Mouse (Mus musculus) adrenal gland, adult 8-10 months (tissue): ENCODE results near the gene Eddm3b. TPM values are rescaled to one million over a fixed set of nuclear protein-coding genes. Genes with fewer than 3 reads are reported as not detected.
"Not testable (repeated sequence)": the region's sequence is repeated elsewhere in the genome, so short reads cannot be mapped to it uniquely, and the experiment has no call there.

Experiments
- DNase-seq: peaks from one replicate; pipeline ENCODE4 v3.0.0; 2022
- total RNA-seq, 4 experiments: library from RNA; stranded (reverse); gene quantifications; 2 replicates each; pipeline ENCODE4 v1.2.4; 2022

Gene Eddm3b
- total RNA-seq, 4 experiments from 2014 or later: not detected

DNA sequence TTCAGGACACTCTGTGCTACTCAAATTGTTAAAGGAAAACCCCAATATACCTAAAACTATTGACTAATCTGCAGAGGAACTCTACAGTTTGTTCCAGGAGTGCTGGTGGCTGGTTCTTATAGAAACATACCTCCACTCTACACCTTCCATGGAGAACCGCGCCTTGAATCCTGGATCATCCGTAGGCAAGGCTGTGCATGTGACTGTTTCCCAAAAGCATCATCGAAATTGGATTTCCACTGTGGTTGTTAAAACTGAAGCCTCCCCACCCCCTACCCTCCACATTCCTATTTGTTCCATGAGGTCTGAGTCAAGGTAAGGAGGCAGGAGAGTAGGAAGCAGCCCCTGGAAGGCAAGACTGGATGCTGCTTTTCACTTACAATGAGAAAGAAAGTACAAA is 30.2 kb downstream of the Eddm3b start:
- no peak for DNase-seq

DNA sequence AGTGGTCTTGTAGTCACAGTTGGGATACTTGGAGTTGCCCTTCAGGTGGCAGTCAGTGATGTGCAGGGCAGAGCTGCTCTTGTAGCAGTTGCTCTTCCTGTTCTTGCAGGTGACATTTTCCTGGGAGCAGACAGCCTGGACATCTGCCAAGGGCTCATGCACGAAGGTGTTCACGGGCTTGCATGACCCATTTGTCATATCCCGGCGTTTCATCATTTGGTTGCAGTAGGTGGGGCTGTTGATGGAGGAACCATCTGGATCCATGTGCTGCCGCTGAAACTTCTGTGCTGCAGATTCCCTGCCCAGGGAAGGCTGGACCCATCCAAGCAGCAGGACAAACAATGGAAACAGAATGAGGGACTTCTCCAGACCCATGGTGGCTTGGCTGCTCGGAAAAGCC is 31.3 kb downstream of the Eddm3b start:
- no peak for DNase-seq

DNA sequence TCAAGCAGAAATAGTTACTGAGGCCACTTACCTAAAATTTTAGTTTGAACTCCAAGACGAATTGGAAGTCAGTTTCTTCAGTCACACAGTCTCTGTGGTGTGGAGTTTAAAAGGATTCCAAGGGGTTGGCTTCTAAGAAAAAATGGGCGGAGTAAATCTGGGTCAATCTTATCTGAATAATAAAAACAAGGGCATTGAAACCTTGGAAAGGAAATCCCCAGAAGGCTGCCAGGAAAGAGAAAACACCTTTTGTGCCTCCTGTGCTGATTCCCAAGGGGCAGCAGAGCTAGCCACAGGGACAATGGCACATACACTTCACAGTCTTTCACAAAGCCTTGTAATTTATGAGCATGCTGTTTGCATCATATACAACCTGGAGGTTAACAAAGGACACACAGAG is 32.5 kb downstream of the Eddm3b start, which contains the start of gene Rnase1:
Rnase1 (minus strand) TSS at position 101 of the 400 bp plus-strand sequence.
- DNase-seq: no peak

DNA sequence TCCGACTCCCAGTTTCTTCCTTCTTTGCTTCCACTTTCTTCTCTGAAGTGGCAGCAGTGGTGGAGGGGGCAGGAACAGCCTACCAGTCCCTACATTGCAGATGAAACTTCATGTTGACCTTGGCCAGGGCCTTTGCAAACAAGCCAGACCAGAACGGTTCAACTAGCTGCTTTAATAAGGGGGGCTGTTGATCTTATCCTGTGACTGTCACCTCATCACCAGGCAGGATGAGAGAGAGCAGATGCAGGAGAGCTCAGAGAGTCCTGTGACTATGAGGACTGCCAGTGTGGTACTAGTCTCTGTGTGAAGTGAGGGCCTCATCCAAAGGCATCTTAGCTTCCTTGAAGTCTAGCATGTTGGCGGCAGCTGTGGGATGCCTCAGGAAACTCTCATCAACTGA is 33.8 kb downstream of the Eddm3b start:
- DNase-seq: no peak

DNA sequence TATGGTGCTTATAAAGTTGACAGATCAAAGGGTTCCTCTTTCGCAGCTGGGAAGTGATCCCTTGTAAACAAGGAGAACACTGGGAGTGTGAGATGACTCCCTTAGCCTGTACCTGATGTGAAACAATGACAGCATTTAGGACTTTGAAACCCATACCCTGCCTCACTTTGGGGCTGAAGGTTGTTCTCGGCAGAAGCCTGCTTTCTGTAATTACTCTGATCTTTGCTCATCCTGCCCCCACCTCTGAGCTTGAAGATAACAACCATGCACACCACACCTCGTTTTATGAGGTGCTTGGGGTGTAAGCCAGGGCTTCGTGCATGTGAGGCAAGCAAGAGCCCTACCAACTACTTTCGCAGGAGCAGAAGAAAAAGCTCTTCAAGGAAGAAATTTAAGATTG is 34.9 kb downstream of the Eddm3b start:
- no peak for DNase-seq

DNA sequence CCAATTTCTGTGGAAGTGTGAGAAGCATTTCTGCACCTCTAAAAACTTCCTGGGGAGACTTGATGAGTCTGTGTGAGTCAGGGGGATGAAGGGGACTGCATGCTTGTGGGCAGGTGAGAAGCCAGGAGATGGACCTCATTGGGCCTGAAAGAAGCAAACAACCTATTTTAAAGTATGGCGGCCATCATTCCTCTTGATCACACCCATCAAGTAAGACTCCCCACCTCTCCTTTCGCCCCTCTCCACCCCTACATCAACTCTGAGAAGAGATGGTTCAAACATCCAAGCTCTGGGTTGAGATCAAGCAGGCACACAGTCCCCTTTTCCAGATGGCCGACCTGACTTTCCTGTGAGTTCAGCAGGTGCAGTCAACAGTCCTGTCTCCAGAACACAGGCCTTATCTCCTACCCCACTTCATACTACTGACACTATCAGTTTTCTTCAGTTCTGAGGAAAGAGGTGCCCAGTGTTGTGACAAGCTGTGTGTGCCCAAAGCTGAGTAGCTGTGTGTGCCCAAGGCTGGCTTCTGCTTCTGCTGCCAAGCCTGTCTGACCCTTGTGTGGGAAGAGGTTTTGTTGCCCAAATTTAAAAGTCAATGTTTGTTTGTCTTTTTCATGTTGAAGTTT is 36.1 kb downstream of the Eddm3b start:
- DNase-seq: no peak

DNA sequence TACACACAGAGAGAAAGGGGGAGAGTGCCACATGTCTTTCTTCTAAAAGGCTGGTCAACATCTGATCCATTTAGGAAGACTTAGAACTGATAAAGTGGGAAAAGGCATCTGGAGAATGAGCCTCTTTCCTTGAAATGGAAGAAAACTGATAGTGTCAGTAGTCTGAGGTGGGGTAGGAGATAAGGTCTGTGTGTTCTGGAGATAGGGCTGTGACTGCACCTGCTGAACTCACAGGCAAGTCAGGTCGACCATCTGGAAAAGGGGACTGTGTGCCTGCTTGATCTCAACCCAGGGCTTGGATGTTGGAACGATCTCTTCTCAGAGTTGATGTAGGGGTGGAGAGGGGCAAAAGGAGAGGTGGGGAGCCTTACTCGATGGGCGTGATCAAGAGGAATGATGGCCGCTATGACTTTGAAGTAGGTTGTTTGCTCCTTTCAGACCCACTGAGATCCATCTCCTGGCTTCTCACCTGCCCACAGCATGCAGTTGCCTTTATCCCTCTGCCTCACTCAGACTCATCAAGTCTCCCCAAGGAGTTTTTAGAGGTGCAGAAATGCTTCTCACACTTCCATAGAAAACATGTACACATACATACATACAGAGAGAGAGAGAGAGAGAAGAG is 38.1 kb downstream of the Eddm3b start:
- DNase-seq: no peak

DNA sequence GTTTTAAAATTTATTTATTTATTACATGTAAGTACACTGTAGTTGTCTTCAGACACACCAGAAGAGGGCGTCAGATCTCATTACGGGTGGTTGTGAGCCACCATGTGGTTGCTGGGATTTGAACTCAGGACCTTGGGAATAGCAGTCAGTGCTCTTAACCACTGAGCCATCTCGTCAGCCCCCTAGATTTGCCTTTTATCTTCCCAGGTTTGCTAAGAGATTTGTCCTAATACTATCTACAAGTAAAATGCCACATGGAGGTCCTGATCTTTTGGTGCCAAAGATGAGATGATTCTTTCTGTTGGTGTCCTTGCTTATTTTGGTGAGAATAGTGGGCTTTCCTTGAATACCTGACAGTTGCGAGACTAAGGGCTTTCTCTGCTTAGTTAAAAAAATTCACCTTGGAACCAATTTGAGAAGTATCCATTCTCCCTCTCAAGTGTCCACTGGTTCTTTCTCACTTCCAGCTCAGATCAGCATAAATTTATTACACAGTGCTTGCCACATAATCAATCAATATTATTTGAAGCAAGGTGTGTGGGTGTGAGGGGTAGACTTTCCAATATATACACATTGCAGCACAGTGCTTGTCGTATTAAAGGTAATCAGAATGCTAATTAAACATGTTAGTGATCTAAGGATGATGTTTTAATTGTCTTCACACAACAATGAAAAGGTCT is 42.0 kb downstream of the Eddm3b start:
- DNase-seq: no peak

DNA sequence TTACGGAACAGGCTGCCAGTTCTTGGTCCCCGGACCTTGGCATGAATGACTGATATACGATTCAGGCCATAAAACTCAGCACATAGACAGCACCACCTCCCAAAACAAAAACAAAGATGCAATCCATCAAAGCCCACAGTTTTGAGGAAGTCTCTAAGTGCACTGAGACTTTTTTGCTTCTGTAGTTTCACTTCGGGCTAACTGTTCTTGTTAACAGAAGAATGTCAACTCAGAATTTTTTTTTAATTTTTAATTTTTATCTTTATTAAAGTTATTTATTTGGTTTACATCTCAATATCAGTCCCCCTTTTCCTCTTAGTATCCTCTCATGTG is 42.5 kb downstream of the Eddm3b start:
- DNase-seq: no peak

DNA sequence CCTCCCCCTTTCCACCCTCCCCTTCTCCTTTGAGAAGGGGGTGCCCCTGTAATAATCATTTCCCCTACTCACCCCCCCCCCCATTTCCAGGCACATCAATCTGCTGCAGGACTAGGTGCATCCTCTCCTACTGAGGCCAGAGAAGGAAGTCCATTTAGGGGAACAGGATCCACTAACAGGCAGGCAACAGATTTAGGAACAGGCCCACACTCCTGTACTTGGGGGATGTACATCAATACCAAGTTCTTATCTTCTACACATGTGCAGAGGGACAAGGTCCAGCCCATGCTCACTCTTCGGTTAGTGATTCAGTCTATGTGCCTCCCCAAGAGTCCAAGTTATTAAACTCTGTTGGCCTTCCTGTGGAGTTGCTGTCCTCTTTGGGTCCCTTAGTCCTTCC is 42.8 kb downstream of the Eddm3b start:
- no peak for DNase-seq

DNA sequence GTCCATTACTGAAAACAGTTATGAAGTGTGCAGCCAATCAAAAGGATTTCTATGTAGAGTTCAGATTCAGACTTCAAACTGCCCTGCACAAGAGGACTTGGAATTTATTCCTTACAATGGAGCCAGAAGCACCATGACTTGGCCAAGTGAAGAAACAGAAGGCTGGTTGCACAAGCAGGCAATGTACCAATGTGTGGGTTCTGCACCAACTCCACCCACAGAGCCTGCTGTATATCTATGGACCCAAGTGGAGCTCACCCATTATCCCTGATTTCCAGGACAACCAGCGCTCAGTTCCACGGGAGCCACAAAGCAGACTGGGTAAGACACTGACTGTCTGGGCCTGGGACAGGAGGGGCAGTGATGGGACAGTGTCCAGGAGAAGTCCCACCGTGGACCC is 47.8 kb downstream of the Eddm3b start, which contains the start of gene Rnase2b:
Rnase2b (plus strand) TSS at position 285 of the 400 bp plus-strand sequence.
- DNase-seq: not testable (repeated sequence)

DNA sequence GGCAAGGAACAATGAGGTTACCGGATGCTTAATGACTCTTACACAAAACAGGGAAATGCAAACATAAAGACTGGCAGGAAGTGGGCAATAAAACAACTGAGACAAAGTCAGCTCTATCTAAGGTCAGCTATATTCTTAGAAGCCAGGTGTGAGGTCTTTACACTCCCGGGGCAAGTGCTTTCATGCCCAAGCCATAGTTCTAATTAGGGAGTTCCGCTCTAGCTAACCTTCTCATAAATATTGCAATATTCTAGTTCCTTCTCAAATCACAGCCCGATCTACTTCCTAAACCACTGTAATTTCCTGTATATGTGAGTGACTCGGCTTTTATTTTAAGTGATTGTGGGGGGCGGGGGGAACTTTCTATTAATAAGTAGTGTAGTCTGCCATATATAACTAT is 49.1 kb downstream of the Eddm3b start:
- DNase-seq: not testable (repeated sequence)

DNA sequence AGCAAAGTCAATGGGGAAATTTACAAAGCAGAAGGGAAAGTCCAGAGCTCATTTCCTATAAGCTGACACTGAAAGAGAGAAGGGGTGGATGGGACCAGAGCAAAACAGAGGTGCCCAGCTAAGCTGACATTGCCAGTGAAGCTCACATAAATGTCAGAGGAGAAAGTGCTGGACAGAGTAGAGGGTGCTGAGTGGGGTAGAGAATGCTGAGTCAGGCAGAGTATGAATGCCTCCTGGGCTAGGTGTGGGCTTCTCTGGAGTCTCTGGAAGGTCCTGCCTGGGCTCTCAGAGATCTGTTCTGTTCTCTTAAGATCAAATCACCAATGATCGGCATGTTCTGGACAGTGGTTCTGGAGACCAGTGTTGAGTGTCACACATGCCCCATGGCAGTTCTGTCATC is 51.2 kb downstream of the Eddm3b start:
- no peak for DNase-seq

DNA sequence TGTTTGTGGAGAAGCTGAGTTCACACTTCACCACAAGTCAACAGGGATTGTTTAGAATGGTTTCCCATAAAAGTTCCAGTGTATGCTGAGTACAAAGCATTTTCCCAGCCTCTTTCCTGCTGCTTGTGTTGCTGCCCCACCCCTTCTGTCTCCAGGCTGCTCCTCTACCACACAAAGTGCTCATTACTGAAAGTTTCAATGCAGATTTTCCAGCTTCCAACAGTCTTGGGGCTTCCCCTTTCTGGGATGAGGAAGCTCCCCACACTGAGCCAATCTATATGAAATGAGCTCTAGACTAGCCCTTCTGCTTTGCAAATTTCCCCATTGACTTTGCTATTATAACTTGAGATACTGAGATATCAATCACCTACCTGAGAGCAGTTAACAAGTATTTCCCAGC is 51.8 kb downstream of the Eddm3b start:
- no peak for DNase-seq

Other genes with a start within 250 kb of the Eddm3b start
- gene Tep1, start 243.9 kb upstream of the Eddm3b start, total RNA-seq: 10 to 100 TPM; 25.5 to 33.6 (median 25.9) TPM
- 1 to 10 TPM; 1.0 to 3.4 (median 1.8) TPM for gene Klhl33, start 216.9 kb upstream of the Eddm3b start, total RNA-seq
- 10 to 100 TPM; 44.8 to 55.6 (median 51.3) TPM for gene Osgep, start 189.5 kb upstream of the Eddm3b start, total RNA-seq
- gene Apex1, start 189.5 kb upstream of the Eddm3b start, total RNA-seq: 10 to 100 TPM; 73.6 to 85.2 (median 74.1) TPM
- 10 to 100 TPM; 62.3 to 74.8 (median 68.0) TPM for gene Pip4p1, start 183.6 kb upstream of the Eddm3b start, total RNA-seq
- 10 to 100 TPM; 26.5 to 35.8 (median 31.3) TPM for gene Pnp, start 183.3 kb upstream of the Eddm3b start, total RNA-seq
- 10 to 100 TPM; 25.4 to 40.6 (median 33.0) TPM for gene Gm49342, start 169.9 kb upstream of the Eddm3b start, total RNA-seq
- 1 to 10 TPM; 1.8 to 2.5 (median 2.2) TPM for gene Pnp2, start 158.4 kb upstream of the Eddm3b start, total RNA-seq
- under 1 TPM in 2 of 4 experiments, not detected in 2; 0.15 to 0.31 TPM for gene Rnase10, start 106.7 kb upstream of the Eddm3b start, total RNA-seq
- gene Rnase9, start 72.6 kb upstream of the Eddm3b start, total RNA-seq: not detected
- not detected for gene Rnase11, start 64.3 kb upstream of the Eddm3b start, total RNA-seq
- not detected for gene Rnase12, start 56.8 kb upstream of the Eddm3b start, total RNA-seq
- not detected for gene Olfr750, start 40.0 kb upstream of the Eddm3b start, total RNA-seq
- 10 to 100 TPM; 48.1 to 69.1 (median 54.7) TPM for gene Rnase4, start 23.3 kb upstream of the Eddm3b start, total RNA-seq
- 1 to 10 TPM; 5.4 to 7.4 (median 6.4) TPM for gene Ang, start 23.3 kb upstream of the Eddm3b start, total RNA-seq
- 1 to 10 TPM; 1.4 to 4.0 (median 2.1) TPM for gene Rnase6, start 9.5 kb downstream of the Eddm3b start, total RNA-seq
- gene Rnase1, start 32.4 kb downstream of the Eddm3b start, total RNA-seq: under 1 TPM in 1 of 4 experiments, not detected in 3; 0.28 TPM
- not detected for gene Rnase2b, start 47.8 kb downstream of the Eddm3b start, total RNA-seq
- not detected for gene Ang2, start 84.7 kb downstream of the Eddm3b start, total RNA-seq
- gene Ear14, start 89.0 kb downstream of the Eddm3b start, total RNA-seq: not detected
- gene Rnase2a, start 141.7 kb downstream of the Eddm3b start, total RNA-seq: 10 to 100 TPM in 2 of 4 experiments, 1 to 10 TPM in 2; 8.4 to 30.6 (median 10.1) TPM
- gene Gm7247, start 247.3 kb downstream of the Eddm3b start, total RNA-seq: not detected